ENCODE assay signal across 11 mouse cellular contexts in genomic region chr17:93762349-93762748, GRCm38 (mm10).
DNase-seq lines count a peak whose midpoint lies in the region; ATAC-seq lines count a peak whose summit lies in the region.
"Had no signal": no experiment of that assay in that cellular context is flagged by ENCODE, and none has a peak within 500 bp of the region (broad histone marks: within the 10 kb centered on the region; RNA-seq: fewer than 3 reads in every experiment).

No protein-coding gene starts in this region.

- H3K9ac ChIP-seq in embryonic facial prominence, embryonic 11.5 days (replicated peaks; ENCODE audit: low read length) = no peak overlapping the region
- no peak overlapping the region for H3K9ac ChIP-seq in midbrain, embryonic 12.5 days (replicated peaks)
- no peak overlapping the region for H3K9ac ChIP-seq in midbrain, embryonic 16.5 days (ENCODE audit: low read depth, low read length)
- H3K9ac ChIP-seq: heart, embryonic 15.5 days; liver, embryonic 15.5 days had no signal

- 16% methylated on average over 1 of the region's 1 CpGs for WGBS in embryonic facial prominence, embryonic 11.5 days
- 17% methylated on average over 1 of the region's 1 CpGs for WGBS in embryonic facial prominence, embryonic 10.5 days
- 26% methylated on average over 1 of the region's 1 CpGs for WGBS in midbrain, embryonic 12.5 days
- 14% methylated on average over 1 of the region's 1 CpGs for WGBS in midbrain, embryonic 16.5 days

- no peak overlapping the region for H3K4me3 ChIP-seq in embryonic facial prominence, embryonic 11.5 days (ENCODE audit: low read depth, low read length)
- H3K4me3 ChIP-seq in embryonic facial prominence, embryonic 10.5 days = no peak overlapping the region
- H3K4me3 ChIP-seq in midbrain, embryonic 12.5 days = no peak overlapping the region
- H3K4me3 ChIP-seq in midbrain, embryonic 16.5 days (ENCODE audit: low read depth, low read length) = no peak overlapping the region
- H3K4me3 ChIP-seq: heart, embryonic 15.5 days; liver, embryonic 15.5 days had no signal

- ATAC-seq in embryonic facial prominence, embryonic 11.5 days (replicated peaks; ENCODE audit: insufficient number of reproducible peaks, low FRiP score, low TSS enrichment, low read depth) = no peak
- peak; percentile 83 for ATAC-seq in midbrain, embryonic 12.5 days (ENCODE audit: low FRiP score, low read depth)
- ATAC-seq in midbrain, embryonic 16.5 days = no peak

- H3K4me1 ChIP-seq in embryonic facial prominence, embryonic 11.5 days (ENCODE audit: control insufficient read depth, insufficient read depth, low read length) = no peaks in the 10 kb centered on the region
- 0 out of 2 replicates have a peak, but pooled peaks cover 3% of the 10 kb centered on the region for H3K4me1 ChIP-seq in embryonic facial prominence, embryonic 10.5 days
- H3K4me1 ChIP-seq in midbrain, embryonic 12.5 days = no peaks in the 10 kb centered on the region
- H3K4me1 ChIP-seq in midbrain, embryonic 16.5 days (ENCODE audit: control insufficient read depth, insufficient read depth, low read length) = no peaks in the 10 kb centered on the region
- H3K4me1 ChIP-seq: heart, embryonic 15.5 days; liver, embryonic 15.5 days had no signal

- H3K4me2 ChIP-seq in embryonic facial prominence, embryonic 11.5 days (ENCODE audit: low read depth, low read length) = no peak overlapping the region
- H3K4me2 ChIP-seq in midbrain, embryonic 12.5 days (replicated peaks) = no peak overlapping the region
- H3K4me2 ChIP-seq in midbrain, embryonic 16.5 days (ENCODE audit: low read length) = no peak overlapping the region
- H3K4me2 ChIP-seq: heart, embryonic 15.5 days; liver, embryonic 15.5 days had no signal

- no peak overlapping the region for H3K27ac ChIP-seq in embryonic facial prominence, embryonic 11.5 days (replicated peaks; ENCODE audit: low read depth, low read length)
- H3K27ac ChIP-seq in embryonic facial prominence, embryonic 10.5 days (replicated peaks) = no peak overlapping the region
- H3K27ac ChIP-seq in midbrain, embryonic 12.5 days (replicated peaks) = no peak overlapping the region
- H3K27ac ChIP-seq in midbrain, embryonic 16.5 days (ENCODE audit: low read length) = no peak overlapping the region
- H3K27ac ChIP-seq: heart, embryonic 15.5 days; liver, embryonic 15.5 days had no signal

- H3K9me3 ChIP-seq in embryonic facial prominence, embryonic 11.5 days (replicated peaks; ENCODE audit: control insufficient read depth, low read length) = no peaks in the 10 kb centered on the region
- no peaks in the 10 kb centered on the region for H3K9me3 ChIP-seq in embryonic facial prominence, embryonic 10.5 days
- no peaks in the 10 kb centered on the region for H3K9me3 ChIP-seq in midbrain, embryonic 12.5 days
- no peaks in the 10 kb centered on the region for H3K9me3 ChIP-seq in midbrain, embryonic 16.5 days (replicated peaks; ENCODE audit: control insufficient read depth, low read length, poor library complexity, severe bottlenecking)
- H3K9me3 ChIP-seq: heart, embryonic 15.5 days; liver, embryonic 15.5 days had no signal

- DNase-seq in embryonic facial prominence, embryonic 11.5 days (ENCODE audit: low spot score) = peak; percentile 69
- DNase-seq in embryonic facial prominence, embryonic 10.5 days (ENCODE audit: low spot score) = no peak
- DNase-seq in forelimb bud, embryonic 11.5 days (ENCODE audit: low read depth, low spot score) = peak; percentile 24
- peak; percentile 44 for DNase-seq in retina, postnatal 1 day
- DNase-seq in ovary, postnatal 14 days (ENCODE audit: low spot score) = no peak
- no peak for DNase-seq in cerebellum, adult 9-11 months
- DNase-seq: cerebellum, postnatal 25 days had no signal

- H3K27me3 ChIP-seq in embryonic facial prominence, embryonic 11.5 days (ENCODE audit: control insufficient read depth, insufficient read depth, low read length) = no peaks in the 10 kb centered on the region
- no peaks in the 10 kb centered on the region for H3K27me3 ChIP-seq in embryonic facial prominence, embryonic 10.5 days (replicated peaks; ENCODE audit: low read depth, poor library complexity, severe bottlenecking)
- no peaks in the 10 kb centered on the region for H3K27me3 ChIP-seq in midbrain, embryonic 12.5 days
- H3K27me3 ChIP-seq in midbrain, embryonic 16.5 days (ENCODE audit: control insufficient read depth, insufficient read depth, low read depth, low read length) = no peaks in the 10 kb centered on the region
- H3K27me3 ChIP-seq: heart, embryonic 15.5 days; liver, embryonic 15.5 days had no signal

- H3K36me3 ChIP-seq in embryonic facial prominence, embryonic 11.5 days (replicated peaks; ENCODE audit: control insufficient read depth, insufficient read depth, low read depth, low read length) = no peaks in the 10 kb centered on the region
- no peaks in the 10 kb centered on the region for H3K36me3 ChIP-seq in embryonic facial prominence, embryonic 10.5 days (replicated peaks)
- no peaks in the 10 kb centered on the region for H3K36me3 ChIP-seq in midbrain, embryonic 12.5 days
- H3K36me3 ChIP-seq in midbrain, embryonic 16.5 days (ENCODE audit: control insufficient read depth, insufficient read depth, low read length) = no peaks in the 10 kb centered on the region
- H3K36me3 ChIP-seq: heart, embryonic 15.5 days; liver, embryonic 15.5 days had no signal

Comparison
In these comparisons a context has a peak if more than half of its experiments do, and no peak if none do; other contexts are left out.
1. DNase-seq: peak in embryonic facial prominence, embryonic 11.5 days (single experiment), forelimb bud, embryonic 11.5 days (single experiment) and retina, postnatal 1 day (single experiment); none in embryonic facial prominence, embryonic 10.5 days (single experiment), ovary, postnatal 14 days (single experiment) and cerebellum, adult 9-11 months (single experiment).